Mouse (Mus musculus): ENCODE data around the gene Xrcc3.
A peak's percentile ranks its signal among the peaks of the same experiment; 100 is the strongest.

Gene Xrcc3

GRCm38 (mm10) chr12:111813766-111814617 lies at the start of gene Xrcc3, which contains the start of gene Zfyve21:
TSS of gene Xrcc3 (minus strand) at chr12:111813873.
TSS of gene Zfyve21 (plus strand) at chr12:111814170.
- peak; percentile 97 for DNase-seq

GRCm38 (mm10) chr12:111855448-111855847 lies 41.8 kb upstream of the Xrcc3 start:
- no peak for DNase-seq

GRCm38 (mm10) chr12:111853546-111853945 lies 39.9 kb upstream of the Xrcc3 start:
- no peak for DNase-seq

- DNase-seq: peak; percentile 50
These were observed 39.4 kb upstream of the Xrcc3 start for GRCm38 (mm10) chr12:111853011-111853436.

GRCm38 (mm10) chr12:111851745-111852144 lies 38.1 kb upstream of the Xrcc3 start:
- DNase-seq: peak; percentile 35

GRCm38 (mm10) chr12:111851235-111851634 lies 37.6 kb upstream of the Xrcc3 start:
- peak; percentile 10 for DNase-seq

GRCm38 (mm10) chr12:111848300-111848798 lies 34.7 kb upstream of the Xrcc3 start:
- no peak for DNase-seq

GRCm38 (mm10) chr12:111846815-111847214 lies 33.1 kb upstream of the Xrcc3 start:
- DNase-seq: no peak

GRCm38 (mm10) chr12:111845953-111846352 lies 32.3 kb upstream of the Xrcc3 start:
- no peak for DNase-seq

GRCm38 (mm10) chr12:111843470-111843869 lies 29.8 kb upstream of the Xrcc3 start:
- no peak for DNase-seq

- DNase-seq: no peak
These were observed 29.1 kb upstream of the Xrcc3 start for GRCm38 (mm10) chr12:111842565-111843433.

- no peak for DNase-seq
These were observed 19.8 kb upstream of the Xrcc3 start for GRCm38 (mm10) chr12:111833457-111833856.

- no peak for DNase-seq
These were observed 19.0 kb upstream of the Xrcc3 start for GRCm38 (mm10) chr12:111832643-111833042.

- no peak for DNase-seq
These were observed 16.7 kb upstream of the Xrcc3 start for GRCm38 (mm10) chr12:111830375-111830774.

- no peak for DNase-seq
These were observed 16.3 kb upstream of the Xrcc3 start for GRCm38 (mm10) chr12:111829954-111830353.

- DNase-seq: no peak
These were observed 15.8 kb upstream of the Xrcc3 start for GRCm38 (mm10) chr12:111829447-111829846.

GRCm38 (mm10) chr12:111827556-111827955 lies 13.9 kb upstream of the Xrcc3 start:
- no peak for DNase-seq

GRCm38 (mm10) chr12:111821931-111822330 lies 8.3 kb upstream of the Xrcc3 start:
- DNase-seq: no peak

GRCm38 (mm10) chr12:111820708-111821107 lies 7.0 kb upstream of the Xrcc3 start:
- DNase-seq: no peak

- no peak for DNase-seq
These were observed 6.3 kb upstream of the Xrcc3 start for GRCm38 (mm10) chr12:111819936-111820335.

- no peak for DNase-seq
These were observed 4.3 kb upstream of the Xrcc3 start for GRCm38 (mm10) chr12:111817991-111818390.

- no peak for DNase-seq
These were observed 3.3 kb upstream of the Xrcc3 start for GRCm38 (mm10) chr12:111816967-111817366.

GRCm38 (mm10) chr12:111816528-111816927 lies 2.9 kb upstream of the Xrcc3 start:
- no peak for DNase-seq
